Mouse (Mus musculus) left cerebral cortex, postnatal 10 days (tissue): Measurements from ENCODE around the gene Lrrfip1. TPM values are rescaled to one million over a fixed set of nuclear protein-coding genes. Genes with fewer than 3 reads are reported as not detected.
A peak's percentile ranks its signal among the peaks of the same experiment; 100 is the strongest.

ENCODE experiments used
- DNase-seq, 2 experiments: peaks; one replicate each; pipeline ENCODE4 v3.0.0; 2021 to 2022; ENCODE audit warnings: low spot score in 2 of 2, mixed read lengths in 1 of 2; ENCODE audit errors: extremely low spot score in 1 of 2
- intact Hi-C: fragments of 180-260 bp; cut with DNase I; formaldehyde crosslinking; loops from one replicate; pipeline ENCODE4 v1.15.1; 2025
- total RNA-seq, 2 experiments: library from RNA; stranded (reverse); gene quantifications; 2 replicates each; pipeline ENCODE4 v1.2.3; 2021

Gene Lrrfip1
- total RNA-seq, 2 experiments from 2014 or later, result 71.3 to 79.0 TPM

DNA sequence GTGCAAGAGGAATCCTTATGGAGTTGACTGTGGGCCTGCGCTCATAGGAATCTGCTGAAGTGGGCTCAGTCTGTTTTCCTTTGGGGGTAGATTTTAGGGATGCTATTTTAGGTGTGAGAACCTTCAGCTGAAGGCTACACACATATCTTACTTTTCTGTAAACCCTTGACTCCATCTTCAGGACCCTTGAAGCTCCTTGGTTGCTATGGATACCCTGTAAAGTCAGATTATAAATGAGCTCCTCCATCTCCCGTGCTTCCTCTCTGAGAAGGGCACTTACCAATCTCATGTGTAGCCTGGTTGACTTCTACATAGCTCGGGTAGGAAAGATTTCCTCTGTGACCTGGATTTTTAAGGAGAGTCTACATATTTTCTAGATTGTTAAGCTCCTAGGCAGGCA is 46.1 kb downstream of the Lrrfip1 start:
- intact Hi-C loops, result no loop called here
- no peak for DNase-seq

DNA sequence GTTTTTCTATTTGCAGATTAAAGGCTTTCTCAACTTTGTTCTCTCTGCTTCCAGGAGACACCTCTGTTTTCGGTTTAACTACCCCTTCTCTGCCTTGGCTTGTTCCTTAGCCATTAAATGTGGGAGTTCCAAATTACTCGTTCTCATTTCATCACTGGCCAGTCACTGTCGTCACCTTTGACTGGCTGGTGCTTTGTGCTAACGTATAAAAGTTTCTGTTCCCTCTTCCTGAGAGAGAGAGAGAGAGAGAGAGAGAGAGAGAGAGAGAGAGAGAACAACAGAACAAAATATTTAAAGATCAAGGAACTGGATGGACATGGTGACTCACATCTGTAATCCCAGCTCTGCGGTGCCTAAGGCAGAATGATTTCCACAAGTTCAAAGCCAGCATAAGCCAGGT is 47.7 kb downstream of the Lrrfip1 start:
- no peak for DNase-seq
- intact Hi-C loops, result no loop called here

DNA sequence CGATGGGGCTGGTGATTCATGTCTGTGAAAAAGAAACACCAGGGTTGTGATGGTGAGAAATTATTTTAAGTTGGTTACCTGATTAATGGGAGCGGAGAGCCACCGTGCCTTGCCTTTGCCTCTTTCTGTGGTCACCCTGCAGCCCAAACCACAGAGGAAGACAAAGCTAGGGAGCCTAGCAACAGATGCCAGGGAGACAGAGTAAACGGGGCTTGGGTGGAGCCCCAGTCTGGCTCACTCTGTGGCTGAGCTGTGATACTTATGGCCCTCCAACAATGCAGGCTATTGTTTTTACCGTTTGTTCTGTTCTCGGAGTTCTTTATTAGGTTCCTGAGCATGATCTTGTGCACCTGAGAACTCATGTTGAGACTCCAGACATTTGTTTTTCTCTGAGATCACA is 50.8 kb downstream of the Lrrfip1 start:
- intact Hi-C loops, result no loop called here
- no peak for DNase-seq

DNA sequence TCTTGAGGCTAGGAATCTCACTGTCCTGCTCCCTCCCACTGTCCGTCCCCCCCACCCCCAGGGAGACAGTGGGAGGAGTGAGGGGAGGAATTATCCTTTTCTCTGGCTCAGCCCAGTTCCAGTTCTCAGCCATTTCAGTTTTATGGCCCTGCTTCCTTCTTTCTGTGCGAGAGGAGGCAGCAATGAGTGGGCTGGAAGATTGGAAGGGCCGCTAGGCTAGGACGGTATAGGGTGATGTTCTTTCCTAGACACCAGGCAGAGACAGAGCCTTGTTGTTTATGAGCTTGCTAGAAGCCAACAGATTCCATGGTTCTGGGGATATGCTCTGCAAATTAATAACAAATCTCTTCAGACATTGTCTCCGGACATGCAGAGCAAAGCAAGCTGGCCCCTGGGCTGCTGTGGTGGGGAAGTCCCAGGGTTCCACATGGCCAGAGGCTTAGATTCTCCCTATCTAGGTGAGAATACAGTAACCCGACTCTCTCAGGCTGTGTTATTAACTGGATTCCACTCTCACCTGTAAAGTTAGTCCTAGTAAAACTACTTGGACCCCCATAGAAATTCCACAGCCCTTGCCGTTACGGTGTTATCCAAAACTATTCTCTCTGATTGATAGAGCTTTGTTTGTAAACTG is 53.0 kb downstream of the Lrrfip1 start:
- DNase-seq, result no peak
- intact Hi-C loops, result no loop called here

DNA sequence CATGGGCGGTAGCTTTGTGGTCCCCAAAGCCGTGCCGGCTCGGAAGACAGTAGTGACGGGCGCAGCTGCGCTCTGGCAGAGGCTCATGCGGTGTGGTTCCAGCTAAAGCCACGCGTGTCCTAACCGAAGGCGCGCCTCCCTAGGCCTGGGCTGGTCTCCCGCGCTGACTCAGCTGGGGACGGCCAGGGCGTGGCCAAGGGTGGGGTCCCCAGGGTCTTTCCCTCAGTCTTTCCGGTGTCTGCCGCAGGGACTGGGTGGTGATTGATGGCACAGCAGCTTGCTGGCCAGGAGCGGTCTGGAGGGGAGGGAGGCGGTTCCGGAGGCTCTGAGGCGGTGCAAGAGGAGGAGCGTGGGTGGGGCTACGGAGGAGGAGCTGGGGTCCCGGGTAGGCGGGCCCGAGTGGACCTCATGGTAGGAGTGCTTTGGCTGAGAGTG is 54.2 kb downstream of the Lrrfip1 start:
- intact Hi-C loops, result no loop called here
- peak; percentile 79 to 94 for DNase-seq

DNA sequence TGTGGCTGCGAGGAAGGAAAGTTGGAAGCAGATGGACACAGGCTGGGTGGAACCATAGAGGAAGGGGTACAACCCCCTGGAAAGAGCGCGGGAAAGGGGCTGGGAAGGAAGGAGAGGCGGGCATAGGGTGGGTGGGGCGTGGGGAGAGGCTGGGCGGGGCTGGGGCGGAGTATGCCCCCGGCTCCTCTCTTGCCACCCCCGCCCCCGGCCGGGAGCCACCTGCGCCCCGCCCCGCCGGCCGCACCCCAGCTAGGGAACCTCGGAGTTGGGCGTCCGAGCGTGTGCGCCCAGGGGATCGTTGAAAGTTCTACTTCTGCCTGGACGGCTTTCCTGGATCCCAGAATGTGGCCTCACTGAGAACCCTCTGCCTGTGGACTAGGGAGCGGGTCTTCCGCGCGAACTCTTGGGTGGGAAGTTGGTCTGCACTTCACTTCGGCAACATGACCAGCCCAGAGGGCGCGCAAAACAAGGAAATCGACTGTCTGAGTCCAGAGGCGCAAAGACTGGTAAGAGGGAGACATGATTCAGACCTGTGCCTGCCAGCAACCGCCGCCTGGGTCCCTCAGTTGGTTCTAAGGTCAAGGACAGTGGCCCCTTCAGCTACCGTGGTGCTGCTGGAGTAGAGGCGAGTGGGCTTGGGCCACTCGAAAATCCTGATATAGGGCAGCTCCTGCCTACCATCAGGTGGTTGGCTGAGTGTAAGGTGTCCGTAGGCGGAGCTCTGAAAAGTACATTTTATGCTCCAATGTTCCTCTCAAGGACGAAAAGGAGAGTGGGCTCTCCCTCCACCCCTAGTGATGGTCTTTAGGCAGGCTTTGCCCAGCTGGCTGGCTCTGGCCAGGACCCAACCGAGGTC is 54.9 kb downstream of the Lrrfip1 start:
- peak in 1 of 2 experiments; percentile 74 for DNase-seq
- intact Hi-C loops, result no loop called here

DNA sequence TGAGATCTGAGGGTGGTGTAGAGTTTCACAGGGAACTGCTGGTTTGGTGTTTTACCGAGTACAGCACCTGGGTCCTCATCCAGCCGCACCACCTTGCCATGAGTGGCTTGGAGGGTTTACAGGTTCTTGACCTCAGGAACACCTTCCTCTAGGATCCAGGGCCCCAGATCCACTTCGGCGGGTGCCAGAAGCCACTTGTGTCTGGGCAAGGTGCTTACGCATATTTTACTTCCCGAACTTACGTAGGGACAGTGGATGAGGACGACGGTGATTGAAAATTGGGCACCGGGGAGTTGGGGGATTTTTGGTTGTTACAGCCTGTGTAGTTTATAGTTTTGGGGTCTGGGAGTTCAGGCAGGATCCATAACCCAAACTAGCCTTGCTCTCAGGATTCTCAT is 55.5 kb downstream of the Lrrfip1 start:
- intact Hi-C loops, result no loop called here
- DNase-seq, result no peak

DNA sequence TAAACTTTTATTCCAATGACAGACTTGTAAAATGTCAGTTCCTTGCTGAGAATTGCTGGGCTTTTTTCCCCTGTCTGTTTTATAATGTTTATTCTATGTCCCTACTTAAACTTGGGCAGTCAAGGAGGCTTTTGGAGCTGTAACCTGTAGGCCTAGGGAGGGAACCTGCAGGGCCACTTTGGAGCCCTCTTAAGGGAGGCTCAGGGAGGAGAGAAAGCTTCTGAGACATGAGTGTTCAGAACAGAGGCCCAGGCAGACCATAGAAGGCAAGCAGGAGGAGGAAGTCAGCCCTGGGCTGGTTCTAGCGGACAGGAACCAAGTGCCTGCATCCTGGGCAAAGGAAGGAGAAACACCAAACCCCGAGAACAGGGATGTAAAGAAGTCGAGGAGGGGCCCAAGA is 56.3 kb downstream of the Lrrfip1 start:
- intact Hi-C loops, result no loop called here
- DNase-seq, result no peak

DNA sequence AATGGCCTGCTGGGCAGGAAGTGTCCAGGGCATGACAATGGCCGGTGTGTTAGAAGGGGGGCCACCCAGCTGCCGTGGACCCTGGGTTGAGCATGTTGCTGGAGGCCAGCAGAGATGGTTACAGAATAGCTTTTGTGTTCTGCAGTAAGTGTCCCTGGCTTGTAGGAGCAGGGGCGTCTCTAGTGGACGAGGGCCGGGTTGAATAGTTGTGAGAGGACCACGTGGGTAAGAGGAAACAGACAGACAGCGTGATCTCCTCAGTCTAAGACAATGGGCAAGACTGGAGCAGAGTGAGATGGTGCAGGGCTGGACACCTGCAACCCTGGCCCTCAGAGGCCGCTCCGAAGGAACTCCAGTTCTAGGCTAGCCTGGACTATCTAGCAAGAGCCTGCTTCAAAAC is 57.2 kb downstream of the Lrrfip1 start:
- DNase-seq, result peak in 1 of 2 experiments; percentile 48
- intact Hi-C loops, result no loop called here

DNA sequence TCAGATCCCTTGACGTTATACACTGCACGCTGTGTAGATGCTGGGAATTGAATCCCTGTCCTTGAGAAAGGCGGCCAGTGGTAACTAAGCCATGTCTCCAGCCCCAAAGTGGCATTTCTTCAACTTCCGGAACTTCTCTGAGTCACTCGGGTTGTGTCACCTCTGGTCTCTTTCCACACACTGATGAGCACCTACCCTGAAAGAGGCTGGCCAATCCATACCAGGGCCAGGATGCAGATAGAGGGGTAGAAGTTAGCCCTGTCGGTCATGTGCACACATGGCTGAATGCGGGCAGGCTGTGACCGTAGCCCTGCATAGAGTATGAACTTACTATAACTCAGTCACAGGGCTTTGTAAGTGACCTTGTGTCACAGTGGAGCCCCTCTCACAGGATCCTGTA is 57.9 kb downstream of the Lrrfip1 start:
- intact Hi-C loops, result no loop called here

DNA sequence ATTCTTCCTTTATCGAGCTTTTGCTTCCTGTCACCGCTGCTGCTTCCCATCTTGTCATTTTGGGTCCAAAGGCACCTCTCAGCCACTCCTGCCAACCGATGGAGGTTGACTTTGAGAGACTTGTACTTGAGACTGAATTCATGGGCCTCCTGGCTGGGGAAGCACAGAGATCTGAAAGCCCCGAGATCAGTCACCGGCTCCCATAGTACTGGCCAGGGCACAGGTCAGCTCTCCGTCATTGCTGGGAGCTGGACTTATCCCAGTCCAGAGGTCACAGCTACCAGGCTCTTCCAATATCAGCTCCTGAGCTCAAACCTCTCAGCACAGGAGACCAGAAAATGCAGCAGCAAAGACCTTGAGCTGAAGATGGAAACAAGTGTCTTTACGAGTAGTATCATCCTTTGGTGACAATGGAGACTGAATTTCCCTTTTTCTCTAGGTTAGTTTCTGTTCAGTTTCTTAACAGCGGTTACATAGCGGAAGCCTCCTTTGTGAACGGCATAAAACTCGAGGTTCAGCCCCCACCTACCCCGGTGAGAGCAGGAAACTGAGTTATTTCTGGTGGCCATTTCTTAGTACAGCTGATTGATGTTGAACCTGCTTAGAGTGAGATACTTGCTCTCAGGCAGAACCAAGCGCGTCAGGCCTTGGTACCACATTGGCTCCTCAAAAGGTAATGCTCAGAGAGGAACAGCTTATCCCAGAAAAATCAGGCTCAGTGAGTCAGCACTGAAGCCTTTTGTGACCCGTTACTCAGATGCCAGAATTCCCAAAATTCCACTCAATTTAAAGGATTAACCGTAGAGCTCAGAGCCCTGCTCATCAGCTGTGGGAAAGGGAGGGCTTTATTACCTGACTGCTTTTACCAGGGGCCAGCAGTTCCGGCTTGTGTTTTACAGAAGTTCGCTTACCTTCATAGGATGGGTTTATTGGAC is 59.0 kb downstream of the Lrrfip1 start:
- intact Hi-C loops, result no loop called here
- DNase-seq, result no peak

More for the DNA sequence above, 57.9 kb downstream of the Lrrfip1 start:
- no peak for DNase-seq

DNA sequence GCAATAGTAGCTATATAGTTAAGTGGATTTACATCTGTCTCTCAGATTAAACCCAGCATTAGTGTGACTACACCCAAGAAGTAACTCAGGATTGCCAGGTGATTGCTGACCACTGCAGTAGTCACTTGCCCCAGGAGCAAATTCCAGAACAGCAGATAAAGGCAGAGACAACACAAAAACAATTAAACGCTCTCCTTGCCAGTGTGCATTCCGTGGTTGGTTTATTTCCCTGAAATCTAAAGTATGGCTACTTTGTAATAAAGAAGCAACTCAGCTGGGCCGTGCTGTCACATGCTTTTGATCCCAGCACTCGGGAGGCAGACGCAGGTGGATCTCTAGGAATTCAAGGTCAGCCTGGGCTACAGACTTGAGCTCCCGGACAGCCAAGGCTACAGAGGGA is 59.7 kb downstream of the Lrrfip1 start:
- DNase-seq, result no peak
- intact Hi-C loops, result no loop called here

DNA sequence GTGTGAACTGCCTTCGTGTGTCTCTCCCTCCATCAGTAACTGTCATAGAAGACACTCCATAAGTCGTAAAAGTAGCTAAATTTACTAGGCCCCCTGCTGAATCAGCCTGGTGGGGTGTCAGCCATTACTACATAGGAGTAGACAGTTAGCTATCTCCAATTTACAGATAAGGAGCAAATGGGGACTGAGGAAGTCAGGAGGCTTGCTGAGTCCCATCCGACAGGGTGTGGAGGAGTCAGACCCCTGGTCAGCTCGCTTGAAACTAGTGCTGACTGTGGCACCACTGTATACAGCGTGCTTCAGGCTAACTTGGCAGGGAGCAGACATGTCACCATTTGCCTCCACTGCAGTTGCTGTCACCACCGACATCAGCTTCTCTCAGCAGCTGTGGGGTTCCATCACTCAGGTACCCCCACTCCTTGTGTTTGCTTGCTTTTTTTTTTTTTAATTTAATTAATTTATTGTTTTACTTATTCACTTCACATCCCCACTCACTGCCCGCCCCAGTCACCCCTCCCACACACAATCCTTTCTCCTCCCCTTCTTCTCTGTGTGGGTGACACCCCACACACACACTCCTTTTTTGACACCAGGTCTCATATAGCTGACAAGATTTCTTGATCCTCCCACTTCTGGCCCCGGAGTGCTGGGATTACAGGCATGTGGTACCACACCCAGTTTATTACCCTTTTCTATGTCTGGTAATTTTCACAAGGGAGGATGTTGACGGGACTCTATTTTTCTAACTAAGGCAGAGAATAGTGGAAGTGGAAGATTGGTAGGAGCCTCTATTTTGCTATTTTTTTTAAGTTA is 61.5 kb downstream of the Lrrfip1 start:
- DNase-seq, result no peak
- intact Hi-C loops, result no loop called here

DNA sequence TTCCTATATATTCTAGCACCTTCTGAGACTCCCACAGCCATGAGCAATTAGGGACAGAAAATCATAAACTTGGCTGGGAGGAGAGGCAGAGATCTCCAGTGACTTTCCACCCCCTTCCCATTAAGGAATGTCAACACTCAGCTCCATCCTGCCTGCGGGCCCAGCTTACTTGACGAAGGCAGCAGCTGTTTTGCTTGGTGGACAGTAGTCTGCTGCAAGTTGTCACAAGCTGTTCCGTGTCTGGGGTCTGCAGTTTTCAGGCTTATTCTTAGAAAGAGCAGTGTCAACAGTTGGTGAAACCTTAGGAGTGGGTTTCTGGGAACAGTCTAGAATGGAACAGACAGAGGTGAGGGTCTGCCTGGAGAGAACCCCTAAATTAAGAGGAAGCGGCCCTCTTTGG is 62.6 kb downstream of the Lrrfip1 start:
- DNase-seq, result no peak
- intact Hi-C loops, result no loop called here

DNA sequence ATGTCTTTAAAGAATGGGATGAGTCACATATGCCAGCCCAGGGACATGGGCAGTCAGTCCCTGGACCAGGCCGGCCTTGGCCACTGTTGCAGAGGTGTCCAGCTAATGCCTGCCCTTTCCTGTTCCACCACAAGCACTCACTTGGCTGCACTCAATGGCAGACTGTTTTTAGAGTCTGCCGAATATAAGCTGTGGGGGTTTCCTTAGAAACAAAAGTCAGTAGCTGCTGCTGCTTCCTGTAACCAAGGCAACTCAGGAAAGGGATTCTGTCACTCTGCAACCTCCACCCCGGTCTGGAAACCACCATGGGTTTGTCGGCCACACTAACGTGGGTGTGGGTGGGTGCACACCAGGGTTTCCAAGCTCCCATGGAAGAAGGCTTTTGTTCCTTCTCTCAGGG is 63.8 kb downstream of the Lrrfip1 start:
- intact Hi-C loops, result no loop called here
- DNase-seq, result peak; percentile 59 to 70

DNA sequence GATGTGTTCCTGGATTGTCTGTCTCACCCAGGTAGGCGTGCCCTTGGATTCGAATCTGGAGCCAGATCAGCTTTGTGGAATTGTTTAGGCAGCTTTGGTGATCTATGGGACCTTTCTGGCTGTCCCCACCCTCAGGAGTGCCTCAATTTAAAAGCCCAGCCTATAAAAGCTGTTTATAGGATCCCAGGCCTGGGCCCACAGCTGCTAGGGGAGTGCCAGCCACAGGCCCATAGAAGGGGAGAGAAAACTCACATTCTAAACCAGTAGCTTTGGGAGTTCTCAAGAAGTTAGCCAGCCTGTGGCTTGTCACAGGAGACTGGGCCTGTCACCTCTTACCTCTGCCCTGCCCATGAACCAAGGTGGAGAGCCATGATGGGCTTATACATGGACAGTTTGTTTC is 65.5 kb downstream of the Lrrfip1 start:
- DNase-seq, result no peak
- intact Hi-C loops, result no loop called here

DNA sequence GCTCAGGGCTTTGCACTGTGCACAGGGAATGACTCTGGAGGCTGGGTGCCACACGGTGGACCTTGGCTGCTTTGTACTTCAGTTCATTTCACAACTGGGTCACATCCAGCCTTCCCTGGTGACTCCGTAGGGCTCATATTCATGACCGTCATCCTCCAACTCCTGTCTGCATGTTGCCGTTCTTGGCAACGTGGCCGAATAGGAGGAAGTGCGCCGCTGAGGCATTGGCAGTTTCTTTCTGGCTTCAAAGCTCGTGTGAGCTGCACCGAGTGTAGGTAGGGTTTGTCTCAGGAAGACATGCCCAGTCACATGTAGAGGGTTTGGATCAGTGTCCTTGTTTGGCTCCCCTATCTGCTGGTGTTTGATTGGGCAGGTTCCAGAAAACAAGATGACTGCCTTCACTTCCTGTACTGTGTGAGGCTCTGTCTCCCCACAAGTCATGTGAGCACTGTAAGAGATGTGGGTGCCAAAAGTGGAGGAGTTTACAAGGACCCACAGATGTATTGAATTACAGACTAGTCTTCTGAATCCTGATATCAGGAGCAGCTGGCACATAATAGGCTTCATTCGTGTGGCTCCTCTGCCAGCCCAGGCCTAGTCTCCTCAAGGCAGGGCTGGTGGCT is 66.5 kb downstream of the Lrrfip1 start:
- intact Hi-C loops, result no loop called here
- peak; percentile 44 for DNase-seq

DNA sequence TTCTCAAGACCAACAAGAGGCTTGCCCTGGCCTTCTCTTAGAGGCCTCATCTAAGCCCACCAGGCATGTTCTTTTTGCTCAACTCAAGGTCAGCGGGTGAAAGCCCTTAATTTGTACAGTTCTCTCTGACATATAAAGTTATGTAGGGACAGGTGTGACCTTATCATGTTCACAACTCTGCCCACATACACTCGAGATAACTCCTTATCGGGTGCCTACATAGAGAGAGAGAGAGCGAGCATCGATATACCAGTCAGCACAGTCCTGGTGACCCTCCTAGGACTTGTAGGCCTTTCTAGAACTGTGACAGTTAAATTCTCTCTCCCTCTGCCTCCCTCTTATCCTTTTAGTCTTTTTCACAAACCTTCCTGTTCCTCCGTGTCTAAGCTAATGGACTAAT is 67.5 kb downstream of the Lrrfip1 start:
- intact Hi-C loops, result no loop called here
- no peak for DNase-seq
